Mouse (Mus musculus): ENCODE data around the gene Rsrc1.
A peak's percentile ranks its signal among the peaks of the same experiment; 100 is the strongest.

Gene Rsrc1

DNA sequence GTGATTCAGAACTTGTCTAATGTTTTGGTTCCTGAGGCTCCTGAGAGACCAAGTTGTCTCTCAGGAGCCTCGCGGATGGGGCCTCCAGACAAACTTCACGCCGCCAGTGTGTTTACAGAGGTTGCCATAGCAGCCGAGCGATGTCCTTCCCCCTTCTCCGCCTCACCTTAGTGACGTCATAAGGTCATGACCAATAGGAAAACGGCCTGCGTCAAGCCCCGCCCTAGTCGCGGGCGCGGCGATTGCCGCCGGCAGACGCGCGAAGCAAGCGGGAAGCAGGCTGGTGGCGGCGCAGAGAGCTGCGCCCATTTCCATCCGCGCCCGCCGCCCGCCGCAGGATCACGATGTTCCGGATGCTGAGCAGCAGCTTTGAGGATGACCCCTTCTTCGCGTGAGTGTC is 392.7 kb downstream of the Rsrc1 start, which contains the start of gene Mlf1:
Gene Mlf1, plus strand, starts transcription at position 226 of the 400 bp plus-strand sequence.
- peak; percentile 74 for DNase-seq

DNA sequence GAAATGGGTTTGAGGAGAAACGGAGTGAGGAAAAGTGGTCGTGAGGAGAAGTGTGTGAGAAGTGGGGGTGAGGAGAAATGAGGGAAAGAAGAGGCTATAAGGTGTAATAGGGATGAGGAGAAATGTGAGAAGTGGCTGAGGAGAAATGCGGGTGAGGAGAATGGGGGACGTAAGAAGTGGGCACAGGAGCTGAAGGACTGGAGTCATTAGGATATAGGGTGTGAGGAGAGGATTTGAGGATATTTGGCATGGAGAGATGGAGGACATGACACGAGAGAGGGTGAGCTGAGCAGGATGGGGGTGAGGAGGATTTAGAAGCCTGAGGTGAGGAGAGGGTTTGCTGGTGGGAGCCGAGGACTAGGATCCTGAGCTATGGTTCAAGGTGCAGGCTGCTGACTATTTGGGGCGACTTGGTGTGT is 393.2 kb downstream of the Rsrc1 start:
- no peak for DNase-seq

DNA sequence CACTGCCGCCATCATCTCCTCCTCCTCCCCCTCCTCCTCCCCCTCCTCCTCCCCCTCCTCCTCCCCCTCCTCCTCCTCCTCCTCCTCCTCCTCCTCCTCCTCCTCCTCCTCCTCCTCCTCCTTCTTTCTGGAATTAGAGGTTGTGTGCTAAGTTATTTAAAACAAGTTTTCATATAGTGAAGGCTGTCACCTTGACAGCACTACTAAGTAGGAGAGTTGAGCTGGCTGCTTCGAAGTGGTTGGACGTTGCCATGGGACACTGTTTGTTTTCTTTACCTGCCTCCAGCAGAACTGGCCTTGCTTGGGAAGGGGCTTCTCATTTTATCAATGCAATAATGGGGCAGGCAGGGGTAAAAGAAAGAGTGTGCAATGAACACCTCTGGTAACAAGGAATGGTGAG is 393.9 kb downstream of the Rsrc1 start, which contains the start of gene Gm17402:
Gene Gm17402, minus strand, starts transcription at position 101 of the 400 bp plus-strand sequence.
- no peak for DNase-seq

DNA sequence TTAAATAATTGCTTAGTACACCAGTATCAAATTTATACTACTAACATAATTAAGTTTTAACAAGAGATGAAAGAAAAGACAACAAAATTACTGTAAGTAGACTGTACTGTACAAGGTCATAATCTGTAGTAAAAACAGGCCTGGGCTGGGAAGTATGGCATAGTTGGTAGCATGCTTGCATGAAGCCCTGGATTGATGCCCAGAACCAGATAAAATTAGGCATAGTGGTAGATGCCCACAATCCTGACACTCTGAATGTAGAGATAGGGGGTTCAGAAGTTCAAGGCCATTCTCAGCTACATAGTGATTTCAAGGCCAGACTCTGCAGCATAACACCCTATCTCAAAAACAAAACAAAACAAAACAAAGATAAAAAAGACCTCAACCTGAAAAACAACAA is 397.0 kb downstream of the Rsrc1 start:
- DNase-seq, result no peak
